Mouse (Mus musculus) yolk sac, embryonic 10.5 days (tissue): ENCODE results near the gene Acbd6.

Experiments
- DNase-seq: peaks from one replicate; pipeline ENCODE4 v3.0.0-alpha.2; 2017; ENCODE audit warnings: low spot score

Acbd6 gene

DNA sequence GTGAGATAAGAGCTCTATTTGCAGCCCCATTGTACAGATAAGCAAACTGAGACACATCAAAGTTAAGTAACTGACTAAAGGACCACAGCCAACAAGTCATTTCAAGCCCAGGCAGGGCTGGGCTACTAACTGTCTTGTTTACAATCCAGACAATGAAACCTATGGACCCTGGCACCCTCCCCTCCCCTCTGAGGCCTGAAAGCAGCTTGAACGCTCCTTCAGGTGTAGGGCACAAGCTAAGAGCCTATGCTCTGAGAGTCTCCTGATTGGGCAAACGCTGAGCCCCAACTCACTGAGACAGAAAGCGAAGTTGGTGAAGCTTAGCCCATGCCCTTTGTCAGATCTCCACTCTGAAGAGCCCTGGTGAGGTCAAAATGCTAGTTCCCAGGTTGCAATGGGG, 166.4 kb downstream of the Acbd6 start:
- DNase-seq: no peak

DNA sequence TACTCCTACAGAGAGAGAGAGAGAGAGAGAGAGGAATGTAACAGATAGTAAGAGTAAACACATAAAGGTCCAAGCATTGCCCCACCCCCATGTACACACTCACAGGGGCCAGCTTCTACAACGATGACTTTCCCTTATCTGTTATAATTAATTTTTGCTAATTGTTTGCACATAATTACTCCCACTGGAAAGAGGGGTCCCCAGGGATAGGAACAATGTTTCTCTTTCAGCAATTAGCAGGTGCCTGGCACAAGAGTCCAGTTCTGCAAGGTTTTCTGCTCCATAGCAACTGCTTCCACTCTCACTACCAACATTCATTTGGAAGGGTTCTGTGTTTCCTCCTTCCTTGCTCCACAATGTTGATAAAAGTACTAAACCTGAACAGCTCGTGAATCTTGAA, 168.0 kb downstream of the Acbd6 start:
- no peak for DNase-seq

DNA sequence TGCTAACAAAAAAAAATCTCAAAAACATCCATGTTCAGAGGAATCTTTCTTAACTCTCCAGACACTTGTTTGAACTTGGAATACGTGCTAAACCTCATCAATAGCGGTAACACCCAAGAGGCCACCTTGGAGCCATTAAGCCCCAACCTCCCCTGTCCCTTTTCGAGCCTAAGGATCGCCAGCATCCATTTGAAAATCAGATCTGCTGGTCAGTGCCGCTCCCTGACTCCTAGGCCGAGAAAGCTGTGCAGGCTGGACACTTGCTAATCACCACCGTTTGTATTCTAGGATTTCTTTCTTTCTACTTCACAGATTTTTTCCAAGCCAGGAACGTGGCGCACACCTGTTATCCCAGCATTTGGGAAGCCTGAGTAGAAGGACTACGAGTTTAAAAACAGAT, 169.9 kb downstream of the Acbd6 start:
- DNase-seq: no peak

DNA sequence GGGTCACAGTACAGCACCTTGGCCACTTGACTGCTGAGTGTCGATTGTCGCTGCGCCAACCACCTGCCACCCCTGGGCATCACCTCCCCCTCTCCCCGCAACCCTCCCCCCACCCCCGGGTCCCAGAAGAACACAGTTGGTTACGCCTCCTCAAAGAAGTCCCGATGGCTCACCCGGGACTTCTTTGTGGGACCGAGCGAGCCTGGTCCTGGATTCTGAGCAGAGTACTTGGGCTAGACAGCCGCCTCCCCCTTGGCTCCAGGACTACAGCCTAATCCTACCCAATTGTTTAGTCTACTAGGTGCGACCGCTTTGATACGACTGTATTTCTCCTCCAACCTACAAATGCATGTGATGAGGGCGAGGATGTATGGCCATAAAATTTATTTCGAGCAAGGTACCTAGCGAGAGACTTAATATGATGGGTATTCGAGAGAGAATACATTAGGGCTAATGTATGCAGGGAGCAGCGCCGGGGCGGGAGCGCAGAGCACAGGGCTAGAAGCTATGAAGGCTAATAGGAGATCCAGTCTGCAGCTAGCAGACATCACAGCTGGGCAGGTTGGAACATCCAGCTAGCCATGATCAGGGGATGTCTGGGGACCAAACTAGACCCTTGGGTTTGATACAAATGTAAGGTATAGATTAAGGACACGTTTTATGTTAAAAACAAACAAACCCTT, 171.3 kb downstream of the Acbd6 start:
- DNase-seq: no peak

DNA sequence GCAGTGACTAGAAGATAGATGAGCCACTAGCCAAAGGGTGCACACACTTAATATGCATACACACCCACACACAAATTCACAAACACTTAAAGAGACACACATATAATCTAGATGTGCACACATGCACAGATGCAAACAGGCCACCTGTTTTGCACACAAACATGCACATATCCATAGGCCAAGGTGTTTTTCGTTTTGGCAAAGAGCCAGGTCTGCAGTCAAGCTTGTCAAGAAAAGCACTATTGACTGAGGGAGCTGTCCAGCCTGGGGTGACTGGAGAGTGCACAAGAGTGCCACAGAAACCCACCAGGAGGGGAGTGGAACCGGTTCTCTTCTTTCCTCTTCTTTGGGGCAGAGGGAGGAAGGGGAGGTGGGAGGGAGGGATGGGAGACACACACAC, 173.2 kb downstream of the Acbd6 start:
- peak; percentile 22 for DNase-seq

DNA sequence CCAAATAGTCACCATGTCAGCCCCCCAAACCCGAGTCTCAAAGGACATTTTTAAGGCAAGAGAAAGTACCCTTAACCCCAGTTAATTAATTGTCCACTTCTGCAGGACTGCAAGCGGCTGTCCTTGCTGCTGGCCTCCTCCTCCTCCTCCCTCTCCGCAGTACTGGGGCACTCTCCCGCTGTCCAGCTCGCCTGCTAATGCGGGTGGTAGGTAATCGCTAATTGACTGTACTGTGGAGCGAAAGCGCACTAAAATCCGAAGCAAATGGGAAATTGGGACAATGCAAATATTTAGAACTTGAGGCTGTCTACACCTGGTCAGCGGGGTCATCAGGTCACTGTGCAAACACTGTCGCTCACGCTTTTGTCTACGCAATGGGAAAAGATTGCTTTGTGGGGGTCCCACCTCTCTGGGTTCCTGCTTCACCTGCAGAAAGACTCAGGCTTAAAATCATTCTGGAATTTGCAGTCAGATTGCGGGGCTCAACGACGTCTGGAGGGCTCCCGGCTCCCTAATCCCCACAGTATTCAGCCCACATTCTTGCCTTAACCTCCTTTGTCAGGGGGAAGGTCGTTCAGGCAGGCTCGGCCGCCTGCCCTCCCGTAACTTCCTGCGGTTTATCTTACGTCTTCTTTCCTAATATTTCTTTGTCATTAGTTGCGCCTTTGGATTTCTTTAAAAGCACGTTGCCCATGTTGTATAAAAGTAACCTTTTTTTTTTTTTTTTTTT, 178.3 kb downstream of the Acbd6 start:
- DNase-seq: no peak

DNA sequence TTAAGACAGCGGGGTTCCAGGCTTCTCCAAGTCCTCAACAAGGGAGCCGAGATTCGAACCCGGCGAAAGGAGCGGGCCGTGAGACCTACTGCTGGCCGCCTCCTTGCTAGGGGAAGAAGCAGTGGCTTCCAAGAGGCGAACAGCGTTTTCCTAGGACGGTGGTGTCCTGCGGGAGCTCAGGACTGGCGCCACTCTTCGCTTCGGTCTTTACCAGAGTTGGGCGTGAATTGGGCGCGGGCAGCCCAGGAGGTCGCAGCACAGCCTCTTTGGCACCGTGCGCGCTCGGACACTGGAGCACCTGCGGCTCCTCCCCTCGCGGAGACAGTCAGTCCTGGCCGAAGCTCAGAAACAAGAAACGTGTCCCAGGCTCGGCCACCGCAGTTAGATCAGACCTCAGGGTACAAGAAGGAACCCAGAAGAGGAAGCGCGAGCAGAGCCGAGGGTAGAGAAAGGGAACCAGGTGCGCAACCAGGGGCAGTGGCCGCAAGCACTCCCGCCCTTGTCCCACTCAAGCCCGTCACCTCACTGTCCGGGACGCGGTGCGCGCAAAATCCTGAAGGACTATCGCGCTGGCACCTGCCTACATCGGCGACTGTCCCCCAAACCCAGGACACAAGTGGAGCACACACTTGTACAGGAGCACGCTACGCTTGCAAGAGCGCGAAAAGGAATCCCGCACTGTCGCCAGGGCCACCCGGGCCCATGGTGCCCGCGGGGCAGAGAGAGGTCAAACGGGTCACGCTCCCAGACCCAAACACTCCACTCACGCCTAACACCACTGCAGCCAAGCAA, 179.3 kb downstream of the Acbd6 start:
- DNase-seq: no peak

DNA sequence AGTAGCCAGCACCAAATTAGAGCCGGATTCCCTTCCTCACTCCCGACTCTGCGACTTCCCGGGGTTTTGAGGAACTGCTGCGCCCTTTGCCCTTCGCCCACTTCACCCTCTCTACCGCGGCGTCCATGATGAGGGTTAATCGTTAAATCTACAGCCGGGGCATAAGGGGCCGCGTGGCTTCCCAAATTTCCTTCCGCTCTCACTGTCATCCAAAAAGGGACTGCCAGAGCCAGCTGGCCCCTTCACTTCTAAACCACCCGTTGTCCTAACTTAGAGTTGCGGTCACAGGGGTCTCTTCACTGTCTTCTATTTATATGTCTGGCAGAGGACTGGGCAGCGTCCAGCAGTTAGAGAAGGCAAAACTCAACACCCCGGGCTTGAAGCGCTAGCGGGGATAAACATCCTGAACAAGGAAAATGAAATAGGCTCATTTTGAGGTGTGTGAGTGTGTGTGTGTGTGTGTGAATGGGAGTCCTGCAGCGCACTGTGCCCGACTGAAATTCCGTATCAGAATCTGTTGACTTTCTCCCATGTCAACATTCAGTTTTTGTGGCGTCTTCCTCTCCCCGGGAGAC, 180.0 kb downstream of the Acbd6 start:
- no peak for DNase-seq
